Mouse (Mus musculus): Measurements from ENCODE around the gene Macrod2. TPM values are rescaled to one million over a fixed set of nuclear protein-coding genes. Genes with fewer than 3 reads are reported as not detected.

The Macrod2 gene
- total and polyA plus RNA-seq, 2 experiments from 2014 or later: 49.7 to 80.7 TPM

DNA sequence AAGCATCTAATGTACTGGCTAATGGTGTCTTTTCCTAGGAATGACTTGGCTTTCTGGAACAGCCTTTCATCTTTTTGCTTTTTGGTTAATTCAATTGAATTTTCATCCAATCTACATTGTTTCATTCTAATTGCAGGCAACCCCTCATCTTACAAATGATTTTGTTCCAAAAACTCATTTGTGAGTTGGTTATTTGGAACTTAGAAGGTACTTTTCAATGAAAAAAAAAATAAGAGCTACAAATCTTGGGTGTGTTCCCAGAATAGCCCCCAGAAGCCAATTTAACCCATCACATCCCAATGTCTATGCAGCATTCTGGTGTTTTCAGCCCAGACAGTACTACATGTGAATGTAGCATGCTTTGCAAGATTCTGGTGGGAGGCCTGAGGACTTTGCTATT, 683.1 kb downstream of the Macrod2 start:
- ATAC-seq (peak; percentile 14; the same call in 1 of the 2 replicates), DNase-seq (peak; percentile 64)
- Histone ChIP-seq H3K4me1 (ENCODE audit: insufficient read depth) (no peaks in the 10 kb centered on the region), H3K4me3 (ENCODE audit: low read depth, low read length) (no peak overlapping the region), H3K27ac (ENCODE audit: low read depth, low read length) (no peak overlapping the region), H3K9ac (no peak overlapping the region), H3K4me2 (ENCODE audit: low read depth) (no peak overlapping the region), H3K27me3 (ENCODE audit: insufficient read depth, low read length) (no peaks in the 10 kb centered on the region), H3K9me3 (ENCODE audit: low read length) (no peaks in the 10 kb centered on the region), H3K36me3 (ENCODE audit: insufficient read depth) (no peaks in the 10 kb centered on the region)
- no peak for TF ChIP-seq CTCF (IDR thresholded peaks at IDR 0.05; ENCODE audit: low read depth)

DNA sequence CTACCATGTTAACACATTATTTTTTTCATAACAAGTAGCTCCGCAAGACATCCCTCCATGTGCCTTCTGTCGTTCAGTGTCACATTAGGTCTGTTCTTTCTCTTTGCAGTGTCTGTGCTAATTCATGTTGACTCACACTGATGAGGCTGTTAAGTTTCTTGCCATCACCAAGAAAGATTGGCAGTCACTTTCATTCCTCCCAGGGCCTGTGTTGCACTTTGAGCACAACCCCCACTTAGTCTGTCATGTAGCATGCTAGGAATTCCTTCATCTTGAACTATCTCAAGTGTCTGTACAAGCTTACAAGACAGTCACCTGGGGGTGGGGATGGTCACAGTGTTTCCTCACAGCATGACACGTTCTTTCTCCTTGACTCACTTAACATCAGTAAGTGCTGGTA, 696.2 kb downstream of the Macrod2 start:
- 80% methylated on average over 3 of the region's 3 CpGs for WGBS
- ATAC-seq (peak; percentile 64; the same call in 1 of the 2 replicates), DNase-seq (peak; percentile 6)
- Histone ChIP-seq H3K36me3 (ENCODE audit: insufficient read depth) (no peaks in the 10 kb centered on the region), H3K4me1 (ENCODE audit: insufficient read depth) (no peaks in the 10 kb centered on the region), H3K4me3 (ENCODE audit: low read depth, low read length) (no peak overlapping the region), H3K27ac (ENCODE audit: low read depth, low read length) (no peak overlapping the region), H3K9ac (no peak overlapping the region), H3K27me3 (ENCODE audit: insufficient read depth, low read length) (no peaks in the 10 kb centered on the region), H3K4me2 (ENCODE audit: low read depth) (no peak overlapping the region), H3K9me3 (ENCODE audit: low read length) (no peaks in the 10 kb centered on the region)
- TF ChIP-seq CTCF (IDR thresholded peaks at IDR 0.05; ENCODE audit: low read depth): no peak

DNA sequence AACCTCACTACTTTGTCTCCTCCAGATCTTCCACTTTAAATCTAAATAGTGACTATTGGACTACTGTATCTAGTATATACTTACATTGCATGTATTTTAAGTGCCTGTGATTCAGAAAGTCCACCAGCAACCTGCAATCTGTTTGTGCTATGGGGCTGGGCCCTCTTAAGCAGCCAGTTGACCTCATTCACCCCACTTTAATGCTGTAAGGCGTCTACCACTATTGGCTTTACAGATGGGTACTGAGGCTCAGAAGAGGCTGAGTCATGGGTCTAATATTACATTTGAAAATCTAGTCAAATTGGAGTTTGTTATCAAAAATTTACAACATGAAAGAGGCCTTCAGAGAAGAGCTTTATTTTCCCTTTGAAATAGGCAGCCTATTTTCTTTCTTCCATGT, 722.5 kb downstream of the Macrod2 start:
- no peak overlapping the region for H3K27ac ChIP-seq (ENCODE audit: low read depth, low read length)
- H3K36me3 ChIP-seq (ENCODE audit: insufficient read depth): no peaks in the 10 kb centered on the region
- no peak for DNase-seq
- no peak overlapping the region for H3K4me2 ChIP-seq (ENCODE audit: low read depth)
- H3K4me3 ChIP-seq (ENCODE audit: low read depth, low read length): no peak overlapping the region
- H3K9me3 ChIP-seq (ENCODE audit: low read length): no peaks in the 10 kb centered on the region
- 82% methylated on average over 1 of the region's 1 CpGs for WGBS
- H3K9ac ChIP-seq: no peak overlapping the region
- H3K4me1 ChIP-seq (ENCODE audit: insufficient read depth): no peaks in the 10 kb centered on the region
- H3K27me3 ChIP-seq (ENCODE audit: insufficient read depth, low read length): no peaks in the 10 kb centered on the region
- no peak for TF ChIP-seq CTCF (IDR thresholded peaks at IDR 0.05; ENCODE audit: low read depth)
- no peak for ATAC-seq

DNA sequence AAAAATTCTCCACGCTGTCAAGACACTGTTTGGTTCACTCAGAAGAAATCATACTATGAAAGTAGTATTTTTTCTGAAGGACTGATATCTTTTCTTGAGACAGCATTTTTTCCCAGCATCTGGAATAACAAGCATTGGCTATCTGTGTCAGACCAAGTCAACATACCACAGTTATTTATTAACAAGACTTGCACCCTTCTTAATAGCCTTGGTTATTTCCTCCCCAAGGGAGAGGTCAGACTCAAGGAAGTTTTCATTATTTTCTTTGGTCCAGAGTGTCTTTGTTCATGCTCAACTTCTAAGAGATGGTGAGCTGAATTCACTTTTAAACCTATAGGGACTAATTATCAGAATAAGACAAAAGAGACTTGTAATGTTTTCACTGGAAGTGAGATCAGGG, 728.8 kb downstream of the Macrod2 start:
- H3K4me3 ChIP-seq (ENCODE audit: low read depth, low read length): no peak overlapping the region
- H3K4me1 ChIP-seq (ENCODE audit: insufficient read depth): no peaks in the 10 kb centered on the region
- H3K9me3 ChIP-seq (ENCODE audit: low read length): no peaks in the 10 kb centered on the region
- H3K4me2 ChIP-seq (ENCODE audit: low read depth): no peak overlapping the region
- H3K9ac ChIP-seq: no peak overlapping the region
- no peak overlapping the region for H3K27ac ChIP-seq (ENCODE audit: low read depth, low read length)
- WGBS: 87% methylated on average over 1 of the region's 1 CpGs
- DNase-seq (no peak), ATAC-seq (no peak)
- no peak for TF ChIP-seq CTCF (IDR thresholded peaks at IDR 0.05; ENCODE audit: low read depth)
- no peaks in the 10 kb centered on the region for H3K36me3 ChIP-seq (ENCODE audit: insufficient read depth)
- H3K27me3 ChIP-seq (ENCODE audit: insufficient read depth, low read length): no peaks in the 10 kb centered on the region

DNA sequence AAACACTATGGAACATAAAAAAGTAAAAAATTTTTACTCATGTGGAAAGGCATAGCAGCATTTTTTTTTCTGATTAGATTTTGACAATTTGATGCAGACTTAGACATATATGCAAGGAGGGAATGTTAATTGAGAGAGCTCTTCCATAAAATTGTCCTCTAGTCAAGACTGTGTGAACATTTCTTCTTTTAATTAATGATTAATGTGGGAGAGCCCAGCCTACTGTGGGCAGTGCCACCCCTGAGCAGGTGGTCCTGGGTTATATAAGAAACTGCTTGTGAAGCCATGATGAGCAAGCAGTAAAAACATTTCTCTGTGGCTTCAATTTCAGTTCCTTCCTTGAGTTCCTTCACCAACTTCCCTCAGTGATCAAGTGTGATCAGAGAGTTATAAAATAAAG, 730.5 kb downstream of the Macrod2 start:
- H3K9me3 ChIP-seq (ENCODE audit: low read length): no peaks in the 10 kb centered on the region
- H3K4me2 ChIP-seq (ENCODE audit: low read depth): no peak overlapping the region
- ATAC-seq: no peak
- H3K4me3 ChIP-seq (ENCODE audit: low read depth, low read length): no peak overlapping the region
- H3K9ac ChIP-seq: no peak overlapping the region
- DNase-seq: no peak
- no peaks in the 10 kb centered on the region for H3K27me3 ChIP-seq (ENCODE audit: insufficient read depth, low read length)
- no peaks in the 10 kb centered on the region for H3K4me1 ChIP-seq (ENCODE audit: insufficient read depth)
- TF ChIP-seq CTCF (IDR thresholded peaks at IDR 0.05; ENCODE audit: low read depth): no peak
- no peaks in the 10 kb centered on the region for H3K36me3 ChIP-seq (ENCODE audit: insufficient read depth)
- H3K27ac ChIP-seq (ENCODE audit: low read depth, low read length): no peak overlapping the region

DNA sequence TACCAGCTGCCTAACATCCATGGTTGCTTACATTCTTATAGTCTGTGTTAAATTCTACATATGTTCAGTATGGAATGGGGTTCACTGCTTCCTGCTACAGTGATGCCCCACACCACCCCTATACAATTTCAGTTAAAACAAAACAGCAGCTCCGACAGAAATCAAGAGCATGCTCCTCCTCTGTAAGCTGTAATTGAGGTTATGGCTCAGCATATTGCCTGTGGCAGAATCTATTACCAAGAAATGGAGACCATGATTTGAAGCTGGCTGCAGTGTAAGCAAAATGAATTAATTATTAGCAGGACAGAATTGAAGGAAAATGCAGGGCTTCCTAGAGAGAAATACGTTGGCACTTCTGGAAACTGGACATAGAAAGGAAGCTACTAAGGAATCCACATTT, 747.2 kb downstream of the Macrod2 start:
- Histone ChIP-seq H3K9ac (no peak overlapping the region), H3K9me3 (ENCODE audit: low read length) (no peaks in the 10 kb centered on the region), H3K27ac (ENCODE audit: low read depth, low read length) (no peak overlapping the region), H3K4me2 (ENCODE audit: low read depth) (no peak overlapping the region), H3K36me3 (ENCODE audit: insufficient read depth) (no peaks in the 10 kb centered on the region), H3K4me3 (ENCODE audit: low read depth, low read length) (no peak overlapping the region), H3K27me3 (ENCODE audit: insufficient read depth, low read length) (no peaks in the 10 kb centered on the region), H3K4me1 (ENCODE audit: insufficient read depth) (no peaks in the 10 kb centered on the region)
- 60% methylated on average over 2 of the region's 2 CpGs for WGBS
- no peak for ATAC-seq
- no peak for TF ChIP-seq CTCF (IDR thresholded peaks at IDR 0.05; ENCODE audit: low read depth)
- no peak for DNase-seq

DNA sequence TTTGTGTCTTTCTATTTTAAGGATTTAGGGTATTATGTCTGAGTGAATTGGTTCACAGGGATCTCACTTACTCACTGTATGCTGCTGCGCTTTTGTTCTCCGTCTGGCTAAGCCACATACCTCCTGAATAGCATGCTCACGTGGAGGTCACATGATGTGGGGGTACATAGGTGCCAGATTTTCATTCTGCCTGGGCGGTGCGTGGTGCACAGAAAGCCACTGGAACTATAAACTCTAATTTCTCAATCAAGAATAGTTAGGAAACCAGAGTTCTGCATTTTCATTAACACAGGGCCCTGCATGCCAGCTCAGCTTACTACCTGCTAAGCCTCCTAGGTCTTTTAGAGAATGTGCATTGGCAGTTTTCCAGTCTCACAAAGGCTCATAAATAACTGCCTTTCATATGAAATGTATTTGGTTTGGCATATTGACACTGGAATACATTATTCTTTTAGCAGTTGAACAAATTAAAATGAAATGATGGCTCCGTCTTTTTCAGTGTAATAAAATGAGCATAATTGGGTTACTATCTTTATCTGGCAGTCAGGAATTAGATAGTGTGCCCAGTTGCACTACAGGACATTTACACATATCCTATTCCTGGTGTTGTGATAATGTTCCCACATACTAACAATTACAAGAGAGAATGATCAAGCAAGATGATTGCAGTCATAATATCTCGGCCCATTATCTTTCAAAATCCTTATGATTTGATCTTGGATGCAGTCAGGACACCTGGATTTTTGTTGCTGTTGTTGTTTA, 757.1 kb downstream of the Macrod2 start:
- DNase-seq: peak; percentile 54
- peak overlapping the region; percentile 30; the same call in 1 of the 2 replicates for H3K27ac ChIP-seq (ENCODE audit: low read depth, low read length)
- H3K36me3 ChIP-seq (ENCODE audit: insufficient read depth): no peaks in the 10 kb centered on the region
- no peak overlapping the region for H3K4me3 ChIP-seq (ENCODE audit: low read depth, low read length)
- H3K27me3 ChIP-seq (ENCODE audit: insufficient read depth, low read length): no peaks in the 10 kb centered on the region
- no peaks in the 10 kb centered on the region for H3K9me3 ChIP-seq (ENCODE audit: low read length)
- 13% methylated on average over 7 of the region's 7 CpGs for WGBS
- peak; percentile 91 for ATAC-seq
- 0 out of 2 replicates have a peak, but pooled peaks cover 6% of the 10 kb centered on the region for H3K4me1 ChIP-seq (ENCODE audit: insufficient read depth)
- H3K9ac ChIP-seq: no peak overlapping the region
- no peak overlapping the region for H3K4me2 ChIP-seq (ENCODE audit: low read depth)
- no peak for TF ChIP-seq CTCF (IDR thresholded peaks at IDR 0.05; ENCODE audit: low read depth)

Measured in forebrain, postnatal 0 days (tissue).